Mouse (Mus musculus): Measurements from ENCODE around the gene Slc25a12.

Gene Slc25a12

GRCm38 (mm10) chr2:71309726-71310125, 57.8 kb downstream of the Slc25a12 start:
- DNase-seq (ENCODE audit: low spot score): no peak

GRCm38 (mm10) chr2:71306357-71306756, 61.2 kb downstream of the Slc25a12 start:
- no peak for DNase-seq (ENCODE audit: low spot score)

DNA sequence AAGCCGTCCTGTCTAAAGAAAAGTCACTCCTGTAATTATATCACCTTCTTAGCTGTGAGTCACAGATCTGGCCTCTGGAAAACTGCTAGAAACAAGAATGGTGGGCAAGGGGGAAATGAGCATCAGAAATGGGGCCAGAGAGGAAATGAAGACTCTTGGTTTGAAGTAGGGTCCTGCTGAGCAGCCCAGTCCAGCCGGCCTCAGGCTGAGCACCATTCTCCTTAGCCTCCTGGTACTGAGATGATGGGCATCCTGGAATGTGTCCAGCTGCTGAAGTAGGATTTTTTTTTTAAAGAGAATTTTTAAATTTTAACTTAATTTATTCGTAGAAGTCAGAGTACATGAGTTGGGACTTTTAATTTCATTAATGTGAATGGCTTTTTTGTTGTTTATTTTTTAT, 62.7 kb downstream of the Slc25a12 start:
- no peak for DNase-seq (ENCODE audit: low spot score)

GRCm38 (mm10) chr2:71303221-71303620, 64.3 kb downstream of the Slc25a12 start:
- peak; percentile 34 for DNase-seq (ENCODE audit: low spot score)

GRCm38 (mm10) chr2:71302156-71302663, 65.3 kb downstream of the Slc25a12 start:
- no peak for DNase-seq (ENCODE audit: low spot score)

DNA sequence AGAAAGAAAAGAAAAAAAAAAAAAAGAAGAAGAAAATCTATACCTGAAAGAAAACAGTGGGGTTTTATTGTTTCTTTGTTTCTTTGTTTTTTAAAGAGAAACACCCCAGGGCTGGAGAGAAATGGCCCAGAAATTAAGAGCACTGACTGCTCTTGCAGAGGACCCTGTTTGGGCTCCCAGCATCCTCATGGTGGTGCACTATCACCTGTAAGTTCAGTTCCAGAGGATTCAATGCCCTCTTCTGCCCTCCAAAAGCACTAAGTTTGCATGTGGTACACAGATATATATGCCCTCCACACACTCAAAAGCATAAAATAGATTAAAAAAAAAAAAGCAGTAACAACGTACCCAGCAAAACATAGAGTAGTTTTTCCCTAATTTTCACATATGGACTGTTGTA, 68.8 kb downstream of the Slc25a12 start:
- DNase-seq (ENCODE audit: low spot score): no peak

DNA sequence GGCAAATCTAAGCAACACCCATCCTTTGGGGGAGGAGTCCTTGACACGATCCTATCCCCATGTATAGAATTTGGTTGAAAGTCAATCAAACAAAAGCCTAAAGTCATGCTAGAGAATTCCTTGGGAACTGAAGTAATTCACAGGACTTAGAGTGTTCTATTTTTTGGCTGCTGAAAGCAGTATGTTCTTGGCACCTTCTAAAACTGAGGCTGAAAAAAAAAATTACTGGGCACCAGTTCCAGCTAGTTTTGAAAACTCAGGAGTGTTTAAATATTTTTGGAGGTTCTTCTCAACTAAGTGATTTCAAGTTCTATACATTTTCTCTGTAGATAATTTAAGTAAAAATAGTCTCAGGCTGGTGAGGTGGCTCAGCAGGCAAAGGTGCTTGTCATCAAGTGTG, 70.0 kb downstream of the Slc25a12 start:
- no peak for DNase-seq (ENCODE audit: low spot score)

- no peak for DNase-seq (ENCODE audit: low spot score)
Measured at GRCm38 (mm10) chr2:71295844-71296243, 71.7 kb downstream of the Slc25a12 start.

DNA sequence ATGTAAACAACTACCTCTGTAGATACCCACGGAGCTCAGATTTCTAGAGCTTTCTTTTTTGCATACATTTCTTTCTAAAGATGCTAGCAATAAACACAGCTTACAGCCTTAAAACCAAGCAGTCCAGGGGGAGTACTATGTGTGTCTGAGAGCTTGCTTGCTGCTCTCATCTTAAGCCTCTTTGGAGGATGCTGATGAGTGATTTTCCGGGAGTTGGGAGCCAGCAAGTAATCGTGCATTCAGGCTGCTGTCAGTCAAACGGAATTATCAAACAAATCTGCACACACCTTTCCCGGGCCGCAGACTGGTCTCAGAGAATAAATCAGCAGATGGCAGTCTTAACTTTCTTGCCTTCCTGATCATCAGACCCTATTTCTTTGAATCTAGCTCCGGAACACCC, 73.1 kb downstream of the Slc25a12 start:
- DNase-seq (ENCODE audit: low spot score): no peak

- DNase-seq (ENCODE audit: low spot score): no peak
Measured at GRCm38 (mm10) chr2:71293983-71294382, 73.6 kb downstream of the Slc25a12 start.

- no peak for DNase-seq (ENCODE audit: low spot score)
Measured at GRCm38 (mm10) chr2:71291566-71291965, 76.0 kb downstream of the Slc25a12 start.

DNA sequence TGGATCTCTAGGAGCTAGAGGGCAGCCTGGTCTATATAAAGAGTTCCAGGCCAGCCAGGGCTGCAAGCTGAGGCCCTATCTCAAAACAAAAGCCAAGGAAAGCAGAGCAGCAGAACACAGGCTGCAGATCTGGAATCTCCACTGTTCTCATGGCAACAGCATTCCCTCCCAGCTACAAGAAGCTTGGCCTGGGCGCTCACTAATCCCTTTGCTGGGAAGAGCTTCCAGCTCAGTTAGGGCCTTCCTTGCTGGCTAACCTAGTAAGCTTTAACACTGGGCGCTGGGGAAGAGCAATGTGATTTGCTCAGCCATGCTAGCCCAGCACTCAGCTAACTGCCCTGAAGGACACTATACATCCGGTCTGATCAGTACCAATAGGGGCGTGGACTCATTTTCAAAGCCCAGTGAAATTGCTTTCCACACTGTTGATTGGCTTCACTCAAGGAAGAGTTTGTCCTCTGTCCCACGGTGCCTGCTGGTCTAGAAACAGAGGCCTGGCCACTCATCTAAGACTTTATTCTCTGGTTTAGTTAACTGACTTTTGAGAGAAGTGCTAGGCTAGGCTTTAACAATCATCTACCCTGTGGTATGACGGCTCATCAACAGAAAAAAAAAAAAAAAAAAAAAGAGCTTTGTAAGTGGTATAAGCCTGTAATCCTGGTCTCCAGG, 77.3 kb downstream of the Slc25a12 start:
- peak; percentile 62 for DNase-seq (ENCODE audit: low spot score)

DNA sequence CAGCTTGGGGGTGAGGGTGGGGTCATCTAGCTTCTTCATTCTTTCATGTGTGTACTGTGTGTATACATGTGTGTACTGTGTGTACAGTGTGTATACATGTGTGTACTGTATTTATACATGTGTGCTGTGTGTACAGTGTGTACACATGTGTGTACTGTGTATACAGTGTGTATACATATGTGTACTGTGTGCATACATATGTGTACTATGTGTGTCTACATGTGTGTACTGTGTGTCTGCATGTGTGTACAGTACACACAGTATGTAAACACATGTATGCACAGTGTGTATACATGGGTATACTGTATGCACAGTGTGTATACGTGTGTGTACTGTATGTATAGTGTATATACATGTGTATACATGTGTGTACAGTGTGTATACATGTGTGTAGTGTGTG, 85.6 kb downstream of the Slc25a12 start:
- DNase-seq (ENCODE audit: low spot score): no peak

GRCm38 (mm10) chr2:71278791-71279775, 88.5 kb downstream of the Slc25a12 start:
- no peak for DNase-seq (ENCODE audit: low spot score)

GRCm38 (mm10) chr2:71275734-71276133, 91.8 kb downstream of the Slc25a12 start:
- no peak for DNase-seq (ENCODE audit: low spot score)

DNA sequence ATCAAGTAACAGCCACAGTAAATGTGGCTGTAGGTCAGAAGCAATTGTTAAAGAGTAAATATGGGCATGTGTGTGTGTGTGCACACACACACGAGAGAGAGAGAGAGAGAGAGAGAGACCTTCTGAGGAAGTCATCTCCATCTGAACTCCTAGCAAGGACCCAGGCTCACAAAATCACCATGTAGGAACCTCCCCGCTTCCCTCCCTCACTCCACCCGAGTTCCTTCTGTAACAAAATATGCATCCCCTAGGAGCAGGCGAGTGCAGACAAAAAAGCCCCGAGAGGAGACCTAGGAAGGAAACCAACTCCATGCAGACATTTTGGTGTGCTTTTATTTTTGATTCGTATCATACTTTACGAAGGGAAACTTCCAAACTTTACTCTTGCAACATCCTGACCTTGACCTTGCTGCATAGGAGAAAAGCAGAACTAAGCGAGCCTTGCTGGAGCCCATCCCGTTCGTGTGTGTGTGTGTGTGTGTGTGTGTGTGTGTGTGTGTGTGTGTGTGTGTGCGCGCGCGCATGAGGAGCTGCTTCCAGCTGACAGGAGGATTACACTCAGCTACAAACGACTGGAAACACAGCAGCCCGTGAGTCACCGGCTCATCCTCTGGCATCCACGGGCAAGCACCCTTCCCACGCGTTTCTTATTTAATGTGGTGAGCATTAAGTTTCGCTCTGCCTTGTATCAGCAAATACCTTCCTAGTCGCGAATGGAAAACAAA, 93.4 kb downstream of the Slc25a12 start:
- DNase-seq (ENCODE audit: low spot score): no peak

DNA sequence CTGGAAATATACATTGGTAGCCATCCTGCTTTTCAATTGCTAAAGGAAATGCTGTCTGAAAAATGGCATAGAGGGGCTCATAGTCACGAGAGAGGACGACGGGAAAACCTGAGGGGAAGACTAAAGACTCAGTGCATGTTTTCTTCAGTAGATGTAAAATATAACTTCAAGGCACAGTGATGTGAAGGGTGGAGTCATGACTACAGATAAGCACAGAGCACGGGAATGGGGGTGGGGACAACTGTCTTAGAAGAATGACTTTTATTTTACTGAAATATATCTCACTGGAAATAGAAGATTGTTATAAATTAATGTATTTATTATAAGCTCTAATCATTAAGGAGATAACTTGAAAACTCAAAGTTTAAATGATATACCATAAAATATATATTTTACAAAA, 97.5 kb downstream of the Slc25a12 start:
- DNase-seq (ENCODE audit: low spot score): no peak

- DNase-seq (ENCODE audit: low spot score): no peak
Measured at GRCm38 (mm10) chr2:71269332-71269731, 98.2 kb downstream of the Slc25a12 start.

DNA sequence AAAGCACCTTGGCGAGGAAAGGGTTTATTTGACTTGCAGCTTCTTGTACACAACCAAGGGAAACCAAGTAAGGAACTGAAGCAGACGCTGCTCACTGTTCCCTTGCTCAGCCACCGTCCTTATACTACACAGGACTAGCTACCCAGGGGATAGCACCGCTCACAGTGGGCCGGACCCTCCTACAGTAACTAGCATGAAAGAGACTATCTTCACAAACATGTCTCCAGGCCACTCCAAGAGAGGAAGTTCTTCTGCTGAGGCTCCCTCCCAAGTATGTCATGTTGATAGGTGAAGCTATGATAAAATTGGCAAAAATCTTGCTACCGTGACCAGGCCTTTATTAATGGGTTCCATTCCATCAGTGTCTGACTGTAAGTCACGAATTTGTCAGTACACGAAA, 98.9 kb downstream of the Slc25a12 start:
- DNase-seq (ENCODE audit: low spot score): no peak

DNA sequence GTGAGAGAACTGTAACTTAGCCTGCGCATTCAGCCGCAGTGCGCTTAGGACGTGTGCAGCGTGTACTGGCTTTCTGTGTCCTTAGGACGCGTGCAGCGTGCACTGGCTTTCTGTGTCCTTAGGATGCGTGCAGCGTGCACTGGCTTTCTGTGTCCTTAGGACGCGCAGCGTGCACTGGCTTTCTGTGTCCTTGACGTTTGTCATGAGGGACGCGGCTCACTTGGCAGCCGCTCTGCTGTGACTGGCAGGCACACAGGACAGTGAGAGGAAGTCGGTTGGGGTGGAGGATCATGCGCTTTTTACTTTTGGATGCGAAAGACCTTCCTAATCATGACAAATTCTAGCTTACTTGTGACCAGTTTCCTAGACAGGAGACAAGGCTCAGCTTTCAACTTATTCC, 103.0 kb downstream of the Slc25a12 start:
- DNase-seq (ENCODE audit: low spot score): no peak

DNA sequence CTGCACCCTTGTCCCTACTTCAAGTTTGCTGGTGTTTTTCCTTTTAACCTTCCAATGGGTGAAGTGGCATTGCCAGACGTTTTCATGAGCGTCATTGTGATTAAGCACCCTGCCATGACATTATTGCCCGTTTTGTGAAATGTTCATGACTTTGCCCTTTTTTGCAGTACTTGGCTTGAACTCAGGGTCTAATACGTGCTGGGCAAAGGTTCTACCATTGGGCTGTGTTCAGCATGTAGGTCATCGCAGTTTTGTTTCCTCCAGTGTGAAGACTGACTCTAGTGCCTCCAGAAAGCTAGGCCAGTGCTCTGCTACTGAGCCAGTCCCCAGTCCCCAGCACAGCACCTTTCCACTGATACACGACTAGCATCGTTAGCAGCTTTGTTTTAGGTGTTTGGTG, 111.0 kb downstream of the Slc25a12 start:
- no peak for DNase-seq (ENCODE audit: low spot score)

GRCm38 (mm10) chr2:71254836-71255235, 112.7 kb downstream of the Slc25a12 start:
- no peak for DNase-seq (ENCODE audit: low spot score)

Measured in embryo, embryonic 10 days (tissue).